Mouse (Mus musculus) urinary bladder, postnatal 25 days (tissue): Measurements from ENCODE around the gene Isg20l2.

ENCODE experiments used
- DNase-seq: peaks from one replicate; pipeline ENCODE4 v3.0.0; 2022; ENCODE audit warnings: low spot score

The Isg20l2 gene

DNA sequence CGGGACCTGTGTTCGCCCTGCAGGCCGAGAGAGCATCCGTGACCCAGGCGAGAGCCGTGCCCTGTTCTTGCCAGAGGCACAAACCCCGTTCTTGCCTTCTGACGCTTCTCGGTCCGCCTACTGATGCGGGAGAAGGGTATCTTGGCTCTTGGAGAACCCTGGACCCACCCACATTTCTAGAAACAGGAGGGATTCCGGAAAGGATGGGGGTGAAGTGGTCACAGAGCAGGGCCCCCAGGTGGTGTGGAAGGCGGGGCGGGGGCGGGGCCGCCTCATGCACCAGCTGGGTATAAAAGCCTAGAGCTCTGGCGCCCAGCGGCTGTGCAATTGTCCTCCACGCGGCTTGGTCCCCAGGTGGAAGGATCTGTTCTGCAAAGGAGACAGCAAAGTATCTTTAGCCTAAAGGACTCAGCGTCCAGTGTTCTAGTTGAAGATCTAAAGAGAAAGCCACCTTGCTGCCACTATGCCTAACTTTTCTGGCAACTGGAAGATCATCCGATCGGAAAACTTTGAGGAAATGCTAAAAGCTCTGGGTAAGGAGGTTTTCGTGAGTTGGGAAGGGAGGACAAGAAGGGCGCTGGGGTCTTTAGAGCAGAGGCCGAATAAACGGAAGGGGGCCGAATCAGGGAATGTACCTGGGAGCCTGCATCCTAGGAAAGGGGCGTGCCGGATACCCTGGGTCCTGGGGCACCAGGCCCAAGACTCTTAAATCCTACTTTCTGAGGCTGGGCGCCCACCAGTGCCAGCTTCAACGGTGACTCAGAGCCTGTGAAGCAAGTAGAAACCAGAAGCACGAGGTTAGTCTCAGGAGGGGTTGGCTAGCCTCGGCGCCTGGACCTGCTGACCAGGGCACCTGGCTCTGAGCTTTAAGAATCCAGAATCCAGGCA, 18.5 kb downstream of the Isg20l2 start, which contains the start of gene Crabp2:
Gene Crabp2, plus strand, starts transcription at position 289 of the 888 bp plus-strand sequence.
- no peak for DNase-seq

DNA sequence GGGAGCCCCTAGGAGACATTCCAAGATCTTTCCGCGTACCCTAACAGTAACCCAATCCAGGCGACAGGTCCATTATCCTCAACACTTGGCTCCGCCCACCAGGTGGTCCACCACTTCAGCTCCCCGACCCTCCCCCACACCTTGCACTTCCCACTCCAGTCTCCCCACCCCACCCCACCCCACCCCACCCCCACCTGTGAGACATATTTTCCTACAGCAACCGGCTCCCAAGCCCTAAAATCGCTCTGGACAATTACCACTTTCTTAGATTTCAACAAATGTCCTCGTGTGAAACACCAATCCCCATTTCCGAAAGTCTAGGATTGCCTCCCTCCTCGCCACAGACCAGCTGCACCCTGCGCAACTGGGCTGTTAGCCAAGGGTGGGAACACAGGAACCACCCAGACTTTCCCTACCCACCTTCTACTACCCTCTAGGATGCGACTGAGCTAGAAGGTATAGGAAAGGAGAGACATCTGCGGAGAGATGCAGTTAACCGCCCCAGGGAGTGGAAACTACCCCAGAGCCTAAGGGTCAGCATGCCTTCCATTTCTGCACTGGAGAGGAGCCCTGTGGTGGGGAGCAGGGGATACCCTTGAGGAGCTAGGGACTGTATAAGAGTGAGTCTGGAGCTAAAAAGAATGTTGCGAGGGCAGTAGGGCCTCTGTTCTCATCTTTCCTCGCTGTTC, 19.3 kb downstream of the Isg20l2 start:
- DNase-seq, result no peak

DNA sequence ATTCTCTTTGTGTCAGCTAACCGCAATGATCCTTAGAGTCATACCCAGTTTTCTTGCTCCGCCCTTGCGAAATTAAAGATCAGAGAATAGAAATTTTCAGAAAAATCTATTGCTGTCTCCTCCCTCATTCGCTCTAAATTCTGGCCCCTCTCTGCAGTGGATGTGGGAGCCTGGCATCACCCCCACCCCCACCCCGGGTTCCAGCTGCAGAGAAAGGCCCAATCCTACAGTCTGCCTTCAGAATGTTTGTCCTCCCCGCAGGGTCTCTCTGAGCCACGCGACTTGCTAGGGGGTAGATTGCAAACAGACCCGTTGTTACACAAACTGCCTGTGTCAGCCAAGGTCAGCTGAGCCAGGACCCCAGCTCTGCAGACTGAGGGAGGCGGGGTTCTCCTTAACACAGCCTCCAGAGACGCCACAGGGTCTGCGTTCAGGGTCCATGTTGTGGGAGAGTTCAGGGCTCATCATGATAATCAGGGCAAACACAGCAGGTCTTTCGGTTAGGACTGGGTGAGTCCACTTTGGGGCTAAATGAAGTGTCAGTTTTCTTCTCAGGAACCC, 19.9 kb downstream of the Isg20l2 start:
- DNase-seq, result no peak

DNA sequence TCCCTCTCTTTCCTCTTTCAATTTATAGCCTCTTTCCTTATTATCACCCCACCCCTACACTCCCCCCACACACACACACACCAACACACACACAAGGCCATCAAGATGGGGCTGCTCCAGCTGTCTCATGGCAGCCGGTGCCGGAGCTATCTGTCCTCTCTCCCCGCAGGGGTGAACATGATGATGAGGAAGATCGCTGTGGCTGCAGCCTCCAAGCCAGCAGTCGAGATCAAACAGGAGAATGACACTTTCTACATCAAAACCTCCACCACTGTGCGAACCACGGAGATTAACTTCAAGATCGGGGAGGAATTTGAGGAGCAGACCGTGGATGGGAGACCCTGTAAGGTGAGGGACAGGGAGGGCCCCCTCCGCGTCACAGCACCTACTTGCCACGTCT, 21.8 kb downstream of the Isg20l2 start:
- no peak for DNase-seq

DNA sequence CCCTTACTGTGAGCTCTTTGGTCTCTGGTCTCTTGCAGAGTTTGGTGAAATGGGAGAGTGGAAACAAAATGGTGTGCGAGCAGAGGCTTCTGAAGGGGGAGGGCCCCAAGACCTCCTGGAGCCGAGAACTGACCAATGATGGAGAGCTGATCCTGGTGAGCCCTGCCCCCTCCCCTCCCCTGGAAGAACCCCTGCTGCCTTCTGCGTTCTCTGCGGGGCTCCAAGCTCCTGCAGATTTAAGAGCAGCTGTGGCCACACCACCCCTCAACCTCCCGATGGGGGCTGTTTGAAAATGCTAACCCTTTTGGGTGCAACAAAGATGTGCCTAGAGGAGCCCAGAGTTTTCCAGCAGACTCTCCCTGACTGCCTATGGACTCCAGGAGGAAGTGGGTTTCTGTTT, 22.3 kb downstream of the Isg20l2 start:
- DNase-seq, result no peak

DNA sequence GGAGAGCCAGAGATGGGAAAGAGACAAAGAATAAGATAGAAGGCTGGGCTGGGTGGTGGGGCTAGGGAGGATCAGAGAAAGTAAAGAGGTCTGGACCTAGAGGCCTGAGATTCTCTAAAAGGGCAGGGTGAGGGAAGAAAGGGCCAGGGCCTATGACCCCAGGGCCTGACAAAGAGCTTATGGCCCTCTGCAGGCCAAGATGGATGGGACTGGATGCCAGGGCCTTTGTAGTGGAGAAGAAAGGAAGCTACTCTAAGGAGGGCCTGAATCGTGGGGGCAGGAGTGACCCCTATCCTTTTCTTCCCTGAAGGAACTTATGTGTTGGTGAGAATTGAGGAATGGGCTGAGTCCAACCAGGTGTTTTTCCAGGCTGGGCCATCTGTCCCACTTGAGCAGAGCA, 27.9 kb downstream of the Isg20l2 start:
- no peak for DNase-seq

DNA sequence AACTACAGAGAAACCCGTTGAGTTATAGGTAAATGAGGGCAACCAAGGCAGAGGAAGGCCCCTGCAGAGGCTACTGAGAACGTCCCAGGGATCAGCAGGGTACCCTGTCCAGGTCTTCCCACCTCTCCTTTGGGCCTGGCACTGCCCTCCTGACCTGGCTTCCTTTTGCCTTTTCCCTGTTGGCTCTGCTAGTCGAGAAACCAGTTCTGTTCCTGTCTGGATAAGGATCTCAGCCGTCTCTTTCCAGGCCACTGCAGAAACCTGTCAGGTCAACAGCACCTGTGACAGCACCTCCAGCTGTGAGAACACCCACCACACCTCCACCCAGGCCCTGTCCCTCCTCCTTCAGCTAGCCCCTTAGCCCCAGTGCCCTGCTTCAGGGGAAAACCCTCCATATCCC, 28.4 kb downstream of the Isg20l2 start:
- no peak for DNase-seq

DNA sequence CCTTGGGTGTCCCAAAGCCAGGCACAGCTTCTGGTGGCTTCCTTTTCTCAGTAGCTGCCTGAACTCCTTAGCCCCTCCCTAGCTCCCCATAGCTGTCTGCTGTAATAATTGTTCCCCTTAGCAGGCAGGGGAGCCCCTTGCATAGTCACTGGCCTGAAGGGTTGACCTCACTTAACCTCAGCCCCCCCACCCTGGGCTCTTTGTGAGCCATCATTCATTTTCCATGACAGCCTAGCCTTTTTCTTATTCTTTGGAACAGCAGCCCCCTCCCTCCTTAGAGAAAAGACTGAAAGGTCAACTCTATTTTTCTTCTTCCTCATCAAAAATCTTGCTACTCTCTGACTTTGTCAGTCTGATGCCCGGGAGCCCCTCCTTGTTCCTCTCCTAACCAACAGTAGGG, 28.9 kb downstream of the Isg20l2 start:
- no peak for DNase-seq

DNA sequence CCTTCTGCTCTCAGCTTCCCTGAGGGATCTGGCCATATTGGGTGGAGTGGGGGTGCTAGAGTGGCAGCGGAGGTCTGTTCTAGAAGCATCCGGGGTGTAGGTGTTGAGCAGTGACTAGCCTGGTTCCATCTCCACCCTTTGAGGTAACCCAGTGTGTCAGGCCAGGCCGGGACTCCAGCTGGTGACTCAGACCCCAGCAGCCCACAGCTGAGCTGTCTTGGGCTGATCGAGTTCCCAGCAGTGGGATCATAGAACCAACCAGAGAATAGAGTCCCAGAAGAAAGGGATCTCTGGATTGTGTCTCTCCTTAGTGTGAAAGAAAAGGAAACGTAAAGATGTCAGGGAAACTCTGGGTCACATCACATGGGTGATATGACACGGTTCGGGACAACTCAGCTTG, 29.3 kb downstream of the Isg20l2 start:
- no peak for DNase-seq

DNA sequence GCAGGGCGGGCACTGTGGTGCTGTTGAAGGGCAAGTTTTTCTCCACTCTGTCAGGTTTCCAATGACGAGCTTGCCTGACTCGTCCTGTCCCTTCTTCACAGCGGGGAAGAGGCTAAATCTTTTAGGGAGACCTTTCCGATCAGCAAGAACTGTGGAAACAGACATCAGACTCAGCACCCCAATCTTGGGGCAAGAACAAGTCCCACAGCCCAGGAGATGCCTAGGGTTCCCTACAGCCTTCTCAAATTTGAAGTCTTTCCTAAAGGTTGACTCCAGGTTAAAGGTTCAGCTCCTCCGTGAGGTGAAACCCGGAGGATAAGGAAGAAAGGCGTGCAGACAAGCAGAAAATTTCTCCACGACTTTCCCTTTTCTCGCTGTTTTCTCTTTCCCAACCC, 30.1 kb downstream of the Isg20l2 start:
- no peak for DNase-seq

DNA sequence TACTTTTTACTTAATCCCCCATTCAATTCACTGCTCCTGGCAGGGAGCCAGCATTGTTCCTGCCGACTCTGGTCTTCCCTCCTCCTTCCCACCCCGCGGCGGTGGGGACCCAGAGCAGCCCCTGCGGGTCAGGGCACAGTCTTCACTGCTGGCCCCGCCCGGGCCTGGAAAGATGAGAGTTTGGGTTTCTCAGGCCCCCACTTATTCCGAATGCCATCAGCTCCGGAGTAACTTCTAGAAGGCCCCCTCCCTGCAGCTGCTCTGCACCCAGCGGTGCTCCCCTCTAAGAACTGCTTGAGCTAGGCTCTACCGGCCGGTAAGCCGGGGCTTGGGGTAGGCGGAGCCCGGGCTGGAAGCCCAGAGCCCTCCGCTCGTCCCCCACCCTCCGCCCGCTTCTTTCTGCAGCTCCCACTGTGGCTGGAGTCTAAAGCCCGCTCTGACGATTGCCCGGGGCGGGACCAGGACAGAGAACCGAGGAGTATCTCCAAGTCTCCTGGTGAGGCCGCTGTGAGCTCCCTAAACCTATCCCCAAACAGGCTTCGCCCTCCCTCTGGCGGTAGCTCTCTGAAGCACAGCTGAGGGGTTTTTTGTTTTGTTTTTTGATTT, 30.6 kb downstream of the Isg20l2 start:
- peak; percentile 77 for DNase-seq

DNA sequence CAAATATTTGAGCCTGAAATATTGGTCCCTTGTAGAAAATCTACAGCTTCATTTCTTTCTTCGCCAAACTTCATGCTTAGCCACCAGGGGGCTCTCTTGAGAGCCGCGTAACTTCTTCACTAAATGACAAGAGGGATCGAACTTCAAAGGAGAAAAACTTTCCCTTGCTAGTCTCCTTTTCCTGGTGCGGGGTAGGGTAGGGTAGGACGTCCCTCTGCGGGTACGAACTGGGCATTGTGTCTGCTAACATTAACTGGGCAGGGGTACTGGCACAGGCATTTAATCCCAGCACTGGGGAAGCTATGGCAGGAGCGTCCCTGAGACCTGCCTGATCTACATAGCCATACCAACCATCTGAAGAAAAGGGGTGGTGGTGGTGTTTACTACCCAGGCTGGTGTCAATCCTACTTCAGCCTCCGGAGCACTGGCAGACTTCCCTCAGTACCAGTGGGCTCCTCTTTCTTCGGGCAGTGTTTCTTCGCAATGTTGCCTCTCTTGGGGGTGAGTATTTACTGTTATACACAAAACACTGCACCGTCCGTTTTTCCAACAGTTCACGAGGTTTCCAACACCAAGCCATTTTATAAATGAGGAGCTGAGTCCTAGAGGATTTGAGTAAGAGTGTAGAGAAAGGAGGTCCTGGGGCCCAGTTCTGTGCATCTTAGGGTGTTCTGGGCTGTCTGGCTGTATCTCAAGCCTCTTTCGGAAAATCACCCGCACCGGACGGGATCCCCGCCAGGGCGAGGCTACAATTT, 40.2 kb downstream of the Isg20l2 start:
- peak; percentile 60 for DNase-seq

DNA sequence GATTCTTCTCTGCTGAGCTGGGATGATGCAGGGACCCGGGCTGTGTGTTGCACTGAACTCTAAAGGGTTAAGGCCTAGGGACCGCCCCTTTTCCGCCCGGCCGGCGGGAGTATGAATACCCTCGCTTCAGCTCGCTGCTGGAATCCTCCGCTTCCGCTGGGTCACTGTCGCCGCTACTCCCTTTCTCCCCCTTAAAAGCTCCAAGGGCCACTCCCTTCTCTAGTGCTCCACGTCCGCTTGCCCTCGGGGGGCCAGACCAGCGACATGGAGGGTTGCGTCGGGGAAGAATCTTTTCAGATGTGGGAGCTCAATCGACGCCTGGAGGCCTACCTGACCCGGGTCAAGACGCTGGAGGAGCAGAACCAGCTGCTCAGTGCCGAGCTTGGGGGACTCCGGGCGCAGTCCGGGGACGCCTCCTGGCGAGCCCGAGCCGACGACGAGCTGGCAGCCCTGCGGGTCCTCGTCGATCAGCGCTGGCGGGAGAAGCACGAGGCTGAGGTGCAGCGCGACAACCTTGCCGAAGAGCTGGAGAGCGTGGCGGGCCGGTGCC, 40.9 kb downstream of the Isg20l2 start, which contains the start of gene Nes:
Gene Nes, plus strand, starts transcription at position 140 of the 550 bp plus-strand sequence.
- DNase-seq, result peak; percentile 38

DNA sequence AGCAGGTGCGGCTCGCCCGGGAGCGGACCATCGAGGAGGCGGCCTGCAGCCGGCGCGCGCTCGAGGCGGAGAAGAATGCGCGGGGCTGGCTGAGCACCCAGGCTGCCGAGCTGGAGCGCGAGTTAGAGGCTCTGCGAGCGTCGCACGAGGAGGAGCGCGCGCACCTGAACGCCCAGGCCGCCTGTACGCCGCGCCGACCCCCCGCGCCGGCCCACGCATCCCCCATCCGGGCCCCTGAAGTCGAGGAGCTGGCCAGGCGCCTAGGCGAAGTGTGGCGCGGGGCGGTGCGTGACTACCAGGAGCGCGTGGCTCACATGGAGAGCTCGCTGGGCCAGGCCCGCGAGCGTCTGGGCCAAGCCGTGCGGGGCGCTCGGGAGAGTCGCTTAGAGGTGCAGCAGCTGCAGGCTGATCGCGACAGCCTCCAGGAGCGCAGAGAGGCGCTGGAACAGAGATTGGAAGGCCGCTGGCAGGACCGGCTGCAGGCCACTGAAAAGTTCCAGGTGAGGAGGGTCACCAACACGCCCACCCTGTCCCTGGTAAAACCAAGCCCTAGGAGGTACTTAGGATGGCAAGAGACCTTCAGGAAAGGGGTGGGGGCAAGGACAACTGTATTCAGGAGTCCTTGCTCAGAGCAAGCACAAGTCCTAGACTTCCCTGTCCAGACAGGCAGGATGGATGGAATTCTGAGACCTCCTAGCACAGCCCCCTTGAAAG, 41.5 kb downstream of the Isg20l2 start:
- no peak for DNase-seq

DNA sequence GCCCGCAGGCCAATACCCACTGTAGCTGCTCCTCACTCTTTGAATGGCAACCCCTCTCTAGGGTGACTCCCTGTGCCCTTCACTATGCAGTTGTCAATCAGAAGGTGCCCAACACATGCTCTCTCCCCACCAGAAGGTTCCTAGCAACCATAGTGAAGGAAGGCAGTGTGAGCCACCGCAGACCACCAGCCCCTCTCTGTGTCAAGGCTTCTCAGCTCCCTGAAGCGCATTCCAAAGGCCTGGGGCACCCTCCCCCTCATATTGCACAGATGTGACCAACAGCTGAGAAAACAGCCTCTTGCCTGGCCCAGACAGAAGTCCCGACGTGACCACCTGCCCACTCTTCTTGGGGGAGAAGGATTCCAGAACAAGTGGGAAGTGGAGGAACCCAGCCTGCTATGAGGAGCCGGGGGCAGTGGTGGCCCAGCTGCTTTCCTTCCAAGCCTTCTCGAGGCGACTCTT, 42.1 kb downstream of the Isg20l2 start:
- no peak for DNase-seq

DNA sequence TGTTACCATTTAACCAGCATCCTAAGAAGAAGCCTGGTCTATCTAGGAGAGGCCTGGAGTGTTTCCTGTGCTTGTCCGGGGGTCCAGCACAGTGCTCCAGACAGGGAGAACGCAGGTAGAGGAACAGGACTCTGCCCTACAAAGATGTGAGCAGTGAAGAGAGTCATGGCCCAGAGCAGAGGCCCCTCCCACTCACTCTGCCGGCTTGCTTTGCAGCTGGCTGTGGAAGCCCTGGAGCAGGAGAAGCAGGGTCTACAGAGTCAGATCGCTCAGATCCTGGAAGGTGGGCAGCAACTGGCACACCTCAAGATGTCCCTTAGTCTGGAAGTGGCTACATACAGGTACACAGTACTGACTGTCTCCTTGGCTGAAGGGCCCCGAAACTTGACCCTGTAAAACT, 42.7 kb downstream of the Isg20l2 start:
- no peak for DNase-seq

DNA sequence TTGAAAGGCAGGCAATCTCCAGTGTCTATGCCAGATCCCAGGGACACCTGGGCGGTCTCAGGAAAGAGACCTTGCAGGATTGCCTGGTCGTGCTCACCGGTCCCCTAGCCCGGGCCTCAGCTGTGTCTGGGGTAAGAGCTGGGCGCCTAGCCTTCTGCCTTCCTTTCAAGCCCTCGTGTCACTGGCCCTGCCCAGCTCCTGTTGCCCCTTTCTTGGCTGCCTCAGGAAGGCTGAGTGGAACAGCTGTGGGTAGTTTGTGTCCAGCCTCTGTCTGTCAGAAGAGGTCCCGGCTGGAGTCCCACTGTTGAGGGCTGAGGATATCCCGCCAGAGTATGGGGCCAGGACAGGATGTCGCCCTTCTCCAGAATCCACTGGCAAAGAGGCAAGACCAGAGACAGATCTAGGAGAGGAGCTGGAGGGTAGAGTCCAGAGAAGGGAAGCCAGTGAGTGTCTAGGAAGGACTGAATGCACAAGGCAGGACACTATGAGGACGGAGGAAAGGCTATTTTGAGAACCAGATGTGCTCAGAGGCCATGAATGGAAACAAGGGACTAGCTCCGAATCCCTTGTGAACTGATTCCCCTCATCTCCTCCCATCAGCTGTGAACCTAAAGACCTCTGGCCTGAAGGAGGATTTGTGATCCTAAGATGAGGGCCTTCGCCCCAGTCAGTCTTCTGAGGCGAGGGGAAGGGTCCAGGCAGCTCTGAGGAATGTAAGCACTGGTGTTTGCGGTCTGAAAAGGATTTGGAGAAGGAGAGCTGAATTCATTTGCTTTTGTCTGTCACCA, 43.7 kb downstream of the Isg20l2 start:
- DNase-seq, result no peak

DNA sequence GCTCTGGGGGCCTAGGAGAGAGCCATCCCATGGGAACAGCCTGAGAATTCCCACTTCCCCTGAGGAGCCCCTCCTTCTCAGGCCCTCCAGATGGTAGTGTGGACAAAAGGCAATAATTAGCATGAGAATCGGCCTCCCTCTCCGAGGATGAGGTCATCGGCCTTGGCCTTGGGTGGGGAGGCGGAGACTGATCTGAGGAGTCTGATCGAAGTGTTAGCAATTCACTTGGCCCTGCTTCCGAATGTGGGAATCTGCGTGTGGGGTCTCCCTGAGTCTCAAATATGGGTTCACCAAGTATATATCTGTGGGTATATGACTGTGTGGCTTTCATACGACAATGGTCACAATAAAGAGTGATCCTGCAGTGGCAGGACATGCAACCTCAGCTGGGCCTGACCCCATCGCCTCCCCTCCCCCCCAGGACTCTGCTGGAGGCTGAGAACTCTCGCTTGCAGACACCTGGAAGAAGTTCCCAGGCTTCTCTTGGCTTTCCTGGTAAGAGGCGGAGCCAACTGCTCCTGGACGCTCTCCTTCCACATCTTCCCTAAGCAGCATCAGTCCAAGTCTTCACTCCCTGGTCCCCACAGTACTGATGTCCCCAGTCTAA, 44.4 kb downstream of the Isg20l2 start:
- DNase-seq, result no peak

DNA sequence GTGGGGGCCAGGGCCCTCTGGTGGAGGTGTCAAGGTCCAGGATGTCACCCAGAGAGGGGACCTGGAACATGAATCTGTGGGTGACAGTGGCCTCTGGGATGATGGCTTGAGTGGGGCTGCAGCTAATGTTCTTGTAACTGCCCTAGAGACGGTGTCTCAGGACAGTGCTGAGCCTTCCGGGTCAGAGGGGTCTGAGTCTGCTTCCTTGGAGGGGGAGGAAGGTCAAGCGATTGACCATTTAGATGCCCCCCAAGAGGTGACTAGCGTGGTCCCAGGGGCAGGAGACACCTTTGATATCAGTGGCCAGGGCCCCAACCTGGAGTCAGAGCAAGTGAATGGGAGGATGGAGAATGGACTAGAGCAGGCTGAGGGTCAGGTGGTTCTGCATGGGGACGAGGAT, 49.4 kb downstream of the Isg20l2 start:
- no peak for DNase-seq

DNA sequence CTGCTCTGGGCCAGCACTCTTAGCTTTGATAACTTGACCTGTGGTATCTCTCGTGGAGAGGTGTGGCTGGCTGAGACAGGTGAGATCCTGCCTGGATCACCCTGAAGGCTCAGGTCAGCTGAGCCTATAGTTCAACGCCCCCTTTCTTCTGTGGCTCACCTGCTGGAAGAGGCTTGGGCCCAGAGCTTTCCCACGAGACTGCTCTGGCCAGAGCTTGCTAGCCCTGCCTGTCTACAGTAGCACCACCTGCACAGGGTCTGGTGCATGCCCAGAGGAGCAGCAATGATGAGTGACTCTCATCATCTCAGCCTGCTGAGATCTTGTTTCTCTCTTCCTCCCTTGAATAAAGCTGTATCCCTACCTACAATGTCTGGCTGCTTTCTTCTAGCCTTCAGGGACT, 50.0 kb downstream of the Isg20l2 start:
- no peak for DNase-seq
